Mouse (Mus musculus) stomach, embryonic 15.5 days (tissue): Measurements from ENCODE around the gene Srl. TPM values are rescaled to one million over a fixed set of nuclear protein-coding genes. Genes with fewer than 3 reads are reported as not detected.

Source experiments
- ATAC-seq: fragments of 200-750 bp; cut with Nextera tagmentation; 2 replicates; pipeline ENCODE4 v1.8.0; 2017; ENCODE audit warnings: low read depth, moderate number of reproducible peaks, moderate TSS enrichment; ENCODE audit not compliant: insufficient read depth, low FRiP score
- H3K27ac ChIP-seq: fragments of 300-500 bp; sonication (generic); 2 replicates; pipeline ENCODE4 v1.5.1; 2015; ENCODE audit warnings: mild to moderate bottlenecking, inconsistent platforms
- H3K27me3 ChIP-seq: fragments of 300-500 bp; sonication (generic); replicated peaks from 2 replicates; pipeline ENCODE4 v1.6.1; 2015; ENCODE audit warnings: inconsistent platforms
- H3K36me3 ChIP-seq: fragments of 300-500 bp; sonication (generic); 2 replicates; pipeline ENCODE4 v1.6.1; 2015; ENCODE audit warnings: inconsistent platforms
- H3K4me1 ChIP-seq: fragments of 300-500 bp; sonication (generic); 2 replicates; pipeline ENCODE4 v1.6.1; 2015; ENCODE audit warnings: inconsistent platforms
- H3K4me2 ChIP-seq: fragments of 300-500 bp; sonication (generic); 2 replicates; pipeline ENCODE4 v1.6.1; 2015; ENCODE audit warnings: mild to moderate bottlenecking, inconsistent platforms
- H3K4me3 ChIP-seq: fragments of 300-500 bp; sonication (generic); replicated peaks from 2 replicates; pipeline ENCODE4 v1.5.1; 2015; ENCODE audit warnings: inconsistent platforms
- H3K9ac ChIP-seq: fragments of 300-500 bp; sonication (generic); 2 replicates; pipeline ENCODE4 v1.6.1; 2015; ENCODE audit warnings: inconsistent platforms
- H3K9me3 ChIP-seq: fragments of 300-500 bp; sonication (generic); 2 replicates; pipeline ENCODE4 v1.6.1; 2016; ENCODE audit warnings: inconsistent platforms
- WGBS: fragments of 180-500 bp; shearing (Covaris S2); methylation state at CpG from one replicate; pipeline ENCODE4 v1.1.7; 2015; 5-methylcytosine and 5-hydroxymethylcytosine counted together
- polyA plus RNA-seq: library from polyadenylated mRNA; unstranded; fragments of >200 nt; fragmentation: Nextera tagmentation; extraction: Ambion mirVana; gene quantifications from 2 replicates; pipeline ENCODE4 v1.2.1, GENCODE M21; 2015

Gene Srl
- polyA plus RNA-seq, 1 experiment from 2014 or later: 9.3 TPM

DNA sequence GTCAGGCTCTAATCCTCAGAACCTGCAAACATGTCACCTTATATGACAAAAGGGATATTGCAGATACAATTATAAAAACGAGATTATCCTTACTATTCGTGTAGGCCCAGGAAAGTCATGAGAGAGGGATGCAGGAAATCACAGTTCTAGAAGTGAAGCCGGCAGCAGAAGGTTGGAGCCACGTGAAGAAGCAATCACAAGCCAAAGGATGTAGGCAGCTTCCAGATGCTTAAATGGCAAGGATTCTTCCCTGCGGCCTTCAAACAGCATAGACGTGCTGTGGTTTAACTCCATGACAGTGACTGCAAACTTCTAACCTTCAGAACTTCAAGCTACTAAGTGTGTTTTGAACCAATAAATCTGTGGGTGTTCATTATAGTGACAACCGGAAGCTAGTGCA, 87.1 kb downstream of the Srl start:
- H3K9me3 ChIP-seq: no peaks in the 10 kb centered on the region
- H3K4me3 ChIP-seq: no peak overlapping the region
- no peaks in the 10 kb centered on the region for H3K27me3 ChIP-seq
- H3K36me3 ChIP-seq: no peaks in the 10 kb centered on the region
- no peak overlapping the region for H3K4me2 ChIP-seq
- no peak overlapping the region for H3K27ac ChIP-seq
- no peak overlapping the region for H3K9ac ChIP-seq
- 81% methylated on average over 7 of the region's 7 CpGs for WGBS
- no peak for ATAC-seq
- no peaks in the 10 kb centered on the region for H3K4me1 ChIP-seq

- WGBS: 88% methylated on average over 6 of the region's 6 CpGs
- Histone ChIP-seq H3K4me1 (no peaks in the 10 kb centered on the region), H3K9me3 (no peaks in the 10 kb centered on the region), H3K27me3 (no peaks in the 10 kb centered on the region), H3K9ac (no peak overlapping the region), H3K36me3 (no peaks in the 10 kb centered on the region), H3K4me2 (no peak overlapping the region), H3K4me3 (no peak overlapping the region), H3K27ac (no peak overlapping the region)
- ATAC-seq: no peak
These were observed 92.2 kb downstream of the Srl start for GRCm38 (mm10) chr16:4449418-4449817.

DNA sequence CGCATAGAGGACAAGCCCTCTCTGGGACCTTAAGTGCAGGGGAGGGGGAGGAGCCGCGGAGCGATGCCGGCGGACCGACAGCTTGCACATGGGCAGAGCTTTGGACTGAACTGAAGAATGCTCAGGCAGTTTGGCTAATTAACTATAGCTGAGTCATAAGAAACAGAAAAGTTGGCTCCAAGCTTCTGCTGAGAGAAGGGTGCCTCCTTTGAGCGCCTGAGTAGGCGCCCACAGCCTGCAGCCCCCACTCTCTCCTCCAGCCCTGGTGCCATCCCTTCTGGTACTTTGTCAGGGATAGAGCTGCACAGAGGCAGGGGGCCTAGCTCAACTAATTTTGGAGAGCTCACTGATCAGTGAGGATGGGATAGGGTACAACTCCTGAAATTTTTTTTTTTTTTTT, 93.4 kb downstream of the Srl start:
- Histone ChIP-seq H3K27ac (no peak overlapping the region), H3K4me3 (no peak overlapping the region), H3K27me3 (no peaks in the 10 kb centered on the region), H3K4me2 (no peak overlapping the region), H3K9ac (no peak overlapping the region), H3K9me3 (no peaks in the 10 kb centered on the region), H3K4me1 (no peaks in the 10 kb centered on the region), H3K36me3 (no peaks in the 10 kb centered on the region)
- WGBS: 41% methylated on average over 9 of the region's 9 CpGs
- ATAC-seq: no peak

DNA sequence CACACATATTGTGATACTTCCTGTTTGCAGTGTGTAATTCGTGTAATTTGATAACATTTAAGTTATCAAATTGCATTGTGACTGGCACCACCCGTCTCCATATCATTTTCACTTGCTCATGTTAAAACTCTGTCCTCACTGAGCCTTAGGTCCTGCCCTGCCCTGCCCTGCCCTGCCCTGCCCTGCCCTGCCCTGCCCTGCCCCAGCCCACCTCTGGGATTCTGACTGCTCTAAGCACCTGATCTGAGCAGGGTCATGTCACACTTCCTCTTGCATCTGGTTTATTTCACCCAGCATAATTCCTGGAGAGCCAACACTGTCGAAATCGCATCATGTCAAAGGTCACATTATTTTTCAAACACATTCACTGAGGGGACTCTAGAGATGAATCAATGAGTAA, 95.2 kb downstream of the Srl start:
- Histone ChIP-seq H3K9me3 (no peaks in the 10 kb centered on the region), H3K36me3 (no peaks in the 10 kb centered on the region), H3K4me1 (no peaks in the 10 kb centered on the region), H3K4me3 (no peak overlapping the region), H3K9ac (no peak overlapping the region), H3K27ac (no peak overlapping the region), H3K27me3 (no peaks in the 10 kb centered on the region), H3K4me2 (no peak overlapping the region)
- 42% methylated on average over 4 of the region's 4 CpGs for WGBS
- no peak; the same call in 1 of the 2 replicates for ATAC-seq

- no peaks in the 10 kb centered on the region for H3K36me3 ChIP-seq
- 81% methylated on average over 1 of the region's 1 CpGs for WGBS
- no peaks in the 10 kb centered on the region for H3K4me1 ChIP-seq
- H3K9ac ChIP-seq: no peak overlapping the region
- no peaks in the 10 kb centered on the region for H3K9me3 ChIP-seq
- no peaks in the 10 kb centered on the region for H3K27me3 ChIP-seq
- ATAC-seq: no peak
- H3K4me2 ChIP-seq: no peak overlapping the region
- no peak overlapping the region for H3K4me3 ChIP-seq
- no peak overlapping the region for H3K27ac ChIP-seq
These were observed 97.2 kb downstream of the Srl start for GRCm38 (mm10) chr16:4444378-4444777.

GRCm38 (mm10) chr16:4439302-4440066, 102.1 kb downstream of the Srl start:
- 53% methylated on average over 10 of the region's 10 CpGs for WGBS
- H3K27me3 ChIP-seq: no peaks in the 10 kb centered on the region
- H3K4me3 ChIP-seq: no peak overlapping the region
- H3K27ac ChIP-seq: no peak overlapping the region
- no peak overlapping the region for H3K4me2 ChIP-seq
- no peak overlapping the region for H3K9ac ChIP-seq
- no peaks in the 10 kb centered on the region for H3K36me3 ChIP-seq
- ATAC-seq: peak; percentile 43; the same call in 1 of the 2 replicates
- no peaks in the 10 kb centered on the region for H3K4me1 ChIP-seq
- no peaks in the 10 kb centered on the region for H3K9me3 ChIP-seq

DNA sequence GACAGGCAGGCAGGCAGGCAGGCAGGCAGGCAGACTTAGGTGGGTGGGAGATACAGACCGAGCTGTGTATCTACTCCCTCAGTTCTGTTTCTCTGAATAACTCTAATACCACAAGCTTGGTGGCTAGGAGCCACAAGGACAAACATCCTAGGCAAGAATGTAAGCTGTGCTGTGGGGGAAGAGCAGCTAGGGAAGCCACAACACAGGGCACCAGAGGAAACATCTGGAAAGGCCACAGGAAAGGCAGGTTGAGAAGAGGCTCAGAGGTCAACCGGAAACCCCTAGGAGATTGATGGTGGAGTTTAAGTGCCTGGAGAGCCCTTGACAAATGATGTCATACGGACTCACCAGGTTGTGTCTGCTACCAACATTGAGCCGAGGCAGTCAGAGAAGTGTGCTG, 104.9 kb downstream of the Srl start:
- Histone ChIP-seq H3K27ac (no peak overlapping the region), H3K9me3 (no peaks in the 10 kb centered on the region), H3K4me3 (no peak overlapping the region), H3K4me1 (no peaks in the 10 kb centered on the region), H3K27me3 (no peaks in the 10 kb centered on the region), H3K36me3 (no peaks in the 10 kb centered on the region), H3K4me2 (no peak overlapping the region), H3K9ac (no peak overlapping the region)
- WGBS: 43% methylated on average over 4 of the region's 4 CpGs
- no peak for ATAC-seq

DNA sequence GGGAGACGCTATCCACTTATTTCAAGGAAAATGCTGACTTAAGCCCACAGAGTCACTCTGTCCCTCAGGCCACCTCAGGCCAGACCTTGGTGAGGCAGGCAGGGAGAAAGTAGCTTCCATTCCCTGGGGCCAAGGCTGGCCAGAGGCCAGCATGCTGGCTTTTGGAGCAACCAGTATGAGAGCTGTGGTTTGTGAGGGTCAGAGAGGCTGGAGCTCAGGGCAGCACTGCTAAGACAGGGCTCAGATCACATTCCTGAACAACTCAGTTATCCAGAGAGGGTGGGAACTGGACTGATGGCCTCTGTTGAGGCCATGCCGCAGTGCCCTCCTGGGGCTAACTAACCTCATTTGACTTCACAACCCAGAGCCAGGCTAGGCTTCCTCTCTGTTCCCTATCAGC, 106.2 kb downstream of the Srl start:
- Histone ChIP-seq H3K27ac (no peak overlapping the region), H3K4me2 (no peak overlapping the region), H3K9ac (no peak overlapping the region), H3K9me3 (no peaks in the 10 kb centered on the region), H3K36me3 (no peaks in the 10 kb centered on the region), H3K27me3 (no peaks in the 10 kb centered on the region), H3K4me1 (no peaks in the 10 kb centered on the region), H3K4me3 (no peak overlapping the region)
- no peak for ATAC-seq
- 94% methylated on average over 2 of the region's 2 CpGs for WGBS

- no peaks in the 10 kb centered on the region for H3K27me3 ChIP-seq
- 73% methylated on average over 4 of the region's 4 CpGs for WGBS
These were observed 109.8 kb downstream of the Srl start for GRCm38 (mm10) chr16:4431841-4432240.

GRCm38 (mm10) chr16:4431013-4431412, 110.6 kb downstream of the Srl start:
- Histone ChIP-seq H3K27ac (no peak overlapping the region), H3K4me3 (no peak overlapping the region), H3K9me3 (no peaks in the 10 kb centered on the region), H3K27me3 (no peaks in the 10 kb centered on the region), H3K9ac (no peak overlapping the region), H3K4me2 (no peak overlapping the region), H3K4me1 (no peaks in the 10 kb centered on the region), H3K36me3 (no peaks in the 10 kb centered on the region)
- WGBS: 77% methylated on average over 3 of the region's 3 CpGs
- no peak for ATAC-seq

More at GRCm38 (mm10) chr16:4431841-4432240, 109.8 kb downstream of the Srl start:
- no peak overlapping the region for H3K27ac ChIP-seq
- no peaks in the 10 kb centered on the region for H3K36me3 ChIP-seq
- H3K4me3 ChIP-seq: no peak overlapping the region
- H3K9ac ChIP-seq: no peak overlapping the region
- no peaks in the 10 kb centered on the region for H3K4me1 ChIP-seq
- H3K4me2 ChIP-seq: no peak overlapping the region
- H3K9me3 ChIP-seq: no peaks in the 10 kb centered on the region
- no peak for ATAC-seq

- H3K4me2 ChIP-seq: no peak overlapping the region
- H3K4me1 ChIP-seq: no peaks in the 10 kb centered on the region
- H3K9me3 ChIP-seq: no peaks in the 10 kb centered on the region
- no peak overlapping the region for H3K27ac ChIP-seq
- H3K9ac ChIP-seq: no peak overlapping the region
- H3K36me3 ChIP-seq: no peaks in the 10 kb centered on the region
- no peaks in the 10 kb centered on the region for H3K27me3 ChIP-seq
- ATAC-seq: no peak
- no peak overlapping the region for H3K4me3 ChIP-seq
- 75% methylated on average over 5 of the region's 5 CpGs for WGBS
These were observed 111.4 kb downstream of the Srl start for GRCm38 (mm10) chr16:4430232-4430631.
